Mouse (Mus musculus) thymus, adult 2 months (tissue): ENCODE measurements around the gene Ldhd. TPM values are rescaled to one million over a fixed set of nuclear protein-coding genes. Genes with fewer than 3 reads are reported as not detected.
A peak's percentile ranks its signal among the peaks of the same experiment; 100 is the strongest.
"Not testable (repeated sequence)": the region's sequence is repeated elsewhere in the genome, so short reads cannot be mapped to it uniquely, and the experiment has no call there.

ENCODE experiments used
- DNase-seq: peaks from one replicate; pipeline ENCODE4 v3.0.0; 2021
- H3K27ac ChIP-seq: fragments of 200-500 bp; 2 replicates; pipeline ENCODE4 v1.5.1; 2012; ENCODE audit warnings: low read length, control low read depth; ENCODE audit not compliant: control insufficient read depth, insufficient read depth
- H3K27me3 ChIP-seq: fragments of 200-500 bp; 2 replicates; pipeline ENCODE4 v1.6.1; 2012; ENCODE audit warnings: mild to moderate bottlenecking, low read length, moderate library complexity, mixed read lengths; ENCODE audit not compliant: control insufficient read depth, insufficient read depth
- H3K36me3 ChIP-seq: fragments of 200-500 bp; 2 replicates; pipeline ENCODE4 v1.6.1; 2012; ENCODE audit warnings: mild to moderate bottlenecking, low read length, moderate library complexity; ENCODE audit not compliant: control insufficient read depth, insufficient read depth
- H3K4me1 ChIP-seq: fragments of 200-500 bp; replicated peaks from 2 replicates; pipeline ENCODE4 v1.6.1; 2012; ENCODE audit warnings: low read length; ENCODE audit not compliant: control insufficient read depth, insufficient read depth
- H3K4me3 ChIP-seq: fragments of 200-500 bp; 2 replicates; pipeline ENCODE4 v1.5.1; 2012; ENCODE audit warnings: mild to moderate bottlenecking, low read length, control low read depth, moderate library complexity; ENCODE audit not compliant: control insufficient read depth, insufficient read depth
- CTCF ChIP-seq: fragments of 200-500 bp; IDR thresholded peaks from 2 replicates; pipeline ENCODE4 v1.5.1; 2012; ENCODE audit warnings: mild to moderate bottlenecking, control low read depth, low read length, moderate library complexity, borderline replicate concordance; ENCODE audit not compliant: control insufficient read depth, poor library complexity, insufficient read depth; ENCODE audit errors: extremely low read depth
- POLR2A ChIP-seq: fragments of 200-500 bp; IDR thresholded peaks from 2 replicates; pipeline ENCODE4 v1.6.1; 2012; ENCODE audit warnings: mild to moderate bottlenecking, low read length, control low read depth, moderate library complexity; ENCODE audit not compliant: control insufficient read depth, poor library complexity, insufficient read depth; ENCODE audit errors: extremely low read depth
- WGBS: fragments of 180-500 bp; shearing (Covaris S2); methylation state at CpG from one replicate; pipeline ENCODE4 v1.1.7; 2018; 5-methylcytosine and 5-hydroxymethylcytosine counted together
- polyA plus RNA-seq: library from polyadenylated mRNA; depleted of rRNA; stranded (reverse); fragments of >200 nt; gene quantifications from 2 replicates; pipeline ENCODE4 v1.2.3, GENCODE M21; 2012

Gene Ldhd
- polyA plus RNA-seq, 1 experiment, result 10.4 TPM

GRCm38 (mm10) chr8:111658819-111659423, 28.7 kb upstream of the Ldhd start:
- WGBS, result 40% methylated on average over 6 of the region's 6 CpGs
- no peak overlapping the region for H3K4me3 ChIP-seq
- no peaks in the 10 kb centered on the region for H3K36me3 ChIP-seq
- H3K27ac ChIP-seq, result no peak overlapping the region
- DNase-seq, result no peak
- 0 out of 2 replicates have a peak, but pooled peaks cover 2% of the 10 kb centered on the region for H3K4me1 ChIP-seq
- TF ChIP-seq CTCF, result no peak
- no peak for TF ChIP-seq POLR2A
- H3K27me3 ChIP-seq, result no peaks in the 10 kb centered on the region

GRCm38 (mm10) chr8:111657312-111657854, 27.2 kb upstream of the Ldhd start:
- Histone ChIP-seq H3K4me1 (0 out of 2 replicates have a peak, but pooled peaks cover 2% of the 10 kb centered on the region), H3K27ac (no peak overlapping the region), H3K27me3 (no peaks in the 10 kb centered on the region), H3K36me3 (no peaks in the 10 kb centered on the region), H3K4me3 (no peak overlapping the region)
- TF ChIP-seq CTCF, result no peak
- no peak for TF ChIP-seq POLR2A
- no peak for DNase-seq
- WGBS, result 73% methylated on average over 1 of the region's 1 CpGs

GRCm38 (mm10) chr8:111653524-111653923, 23.4 kb upstream of the Ldhd start:
- Histone ChIP-seq H3K27me3 (no peaks in the 10 kb centered on the region), H3K4me1 (peaks cover 6% of the 10 kb centered on the region), H3K27ac (no peak overlapping the region), H3K36me3 (no peaks in the 10 kb centered on the region), H3K4me3 (no peak overlapping the region)
- WGBS, result 95% methylated on average over 2 of the region's 2 CpGs
- TF ChIP-seq CTCF, result no peak
- TF ChIP-seq POLR2A, result no peak
- DNase-seq, result no peak

- no peak overlapping the region for H3K27ac ChIP-seq
- WGBS, result 97% methylated on average over 3 of the region's 3 CpGs
- no peak overlapping the region for H3K4me3 ChIP-seq
- H3K4me1 ChIP-seq, result peaks cover 7% of the 10 kb centered on the region
- TF ChIP-seq POLR2A (no peak), CTCF (no peak)
- H3K27me3 ChIP-seq, result no peaks in the 10 kb centered on the region
- no peak for DNase-seq
- H3K36me3 ChIP-seq, result no peaks in the 10 kb centered on the region
These were observed 20.5 kb upstream of the Ldhd start for GRCm38 (mm10) chr8:111650651-111651050.

- Histone ChIP-seq H3K36me3 (no peaks in the 10 kb centered on the region), H3K27ac (no peak overlapping the region), H3K4me1 (peaks cover 7% of the 10 kb centered on the region), H3K27me3 (no peaks in the 10 kb centered on the region), H3K4me3 (no peak overlapping the region)
- no peak for DNase-seq
- 58% methylated on average over 2 of the region's 2 CpGs for WGBS
- TF ChIP-seq POLR2A, result no peak
- TF ChIP-seq CTCF, result no peak
These were observed 18.7 kb upstream of the Ldhd start for GRCm38 (mm10) chr8:111648834-111649233.

GRCm38 (mm10) chr8:111645715-111646114, 15.5 kb upstream of the Ldhd start:
- 56% methylated on average over 8 of the region's 8 CpGs for WGBS
- no peak overlapping the region for H3K4me3 ChIP-seq
- TF ChIP-seq POLR2A (no peak), CTCF (no peak)
- no peak overlapping the region for H3K27ac ChIP-seq
- no peak for DNase-seq
- no peaks in the 10 kb centered on the region for H3K27me3 ChIP-seq
- H3K36me3 ChIP-seq, result no peaks in the 10 kb centered on the region
- H3K4me1 ChIP-seq, result peaks cover 9% of the 10 kb centered on the region

GRCm38 (mm10) chr8:111644286-111645051, 14.3 kb upstream of the Ldhd start:
- not testable (repeated sequence) for H3K4me1 ChIP-seq, H3K36me3 ChIP-seq, H3K27me3 ChIP-seq
- DNase-seq, result peak; percentile 48
- WGBS, result 14% methylated on average over 12 of the region's 12 CpGs
- Histone ChIP-seq H3K27ac (peak overlapping the region; percentile 3; the same call in 1 of the 2 replicates), H3K4me3 (peak overlapping the region; percentile 65; the same call in 1 of the 2 replicates)
